Mouse (Mus musculus) CH12.LX (cell line): ENCODE measurements around the gene Lin7c.

Source experiments
- CTCF ChIP-seq, 2 experiments: IDR thresholded peaks in 1 of 2; conservative IDR thresholded peaks in 1 of 2; 2 replicates each; pipeline ENCODE4 v1.5.1; 2011 to 2012; ENCODE audit warnings: low read depth in 2 of 2, low read length in 2 of 2, improper control_type of control experiment in 1 of 2, inconsistent platforms in 1 of 2, mild to moderate bottlenecking in 1 of 2, moderate library complexity in 1 of 2
- E2F4 ChIP-seq: IDR thresholded peaks from 2 replicates; pipeline ENCODE4 v1.6.1; 2011; ENCODE audit warnings: low read depth, low read length, improper control_type of control experiment; ENCODE audit not compliant: insufficient replicate concordance
- JUND ChIP-seq: conservative IDR thresholded peaks from 2 replicates; pipeline ENCODE4 v1.6.1; 2011; ENCODE audit warnings: low read depth, low read length, improper control_type of control experiment
- MAX ChIP-seq: IDR thresholded peaks from 2 replicates; pipeline ENCODE4 v1.6.1; 2011; ENCODE audit warnings: low read length, improper control_type of control experiment
- MYC ChIP-seq: IDR thresholded peaks from 2 replicates; pipeline ENCODE4 v1.6.1; 2011; ENCODE audit warnings: low read depth, mild to moderate bottlenecking, improper control_type of control experiment, low read length
- POLR2A ChIP-seq: IDR thresholded peaks from 2 replicates; pipeline ENCODE4 v1.6.1; 2011; ENCODE audit warnings: low read depth, mild to moderate bottlenecking, improper control_type of control experiment, low read length
- POLR2AphosphoS2 ChIP-seq: IDR thresholded peaks from 2 replicates; pipeline ENCODE4 v1.6.1; 2011; ENCODE audit warnings: low read depth, low read length, improper control_type of control experiment
- RCOR1 ChIP-seq: conservative IDR thresholded peaks from 2 replicates; pipeline ENCODE4 v1.6.1; 2012; ENCODE audit warnings: low read depth, mild to moderate bottlenecking, inconsistent platforms, low read length, improper control_type of control experiment
- SIN3A ChIP-seq: IDR thresholded peaks from 2 replicates; pipeline ENCODE4 v1.6.1; 2012; ENCODE audit warnings: low read length, improper control_type of control experiment, inconsistent platforms
- TBP ChIP-seq: conservative IDR thresholded peaks from 2 replicates; pipeline ENCODE4 v1.6.1; 2011; ENCODE audit warnings: low read depth, low read length, improper control_type of control experiment
- USF1 ChIP-seq: IDR thresholded peaks from 2 replicates; pipeline ENCODE4 v1.6.1; 2014; ENCODE audit warnings: low read depth, mild to moderate bottlenecking, inconsistent platforms, low read length, improper control_type of control experiment
- ZNF384 ChIP-seq: IDR thresholded peaks from 2 replicates; pipeline ENCODE4 v1.6.1; 2012; ENCODE audit warnings: low read depth, low read length, improper control_type of control experiment, inconsistent platforms

DNA sequence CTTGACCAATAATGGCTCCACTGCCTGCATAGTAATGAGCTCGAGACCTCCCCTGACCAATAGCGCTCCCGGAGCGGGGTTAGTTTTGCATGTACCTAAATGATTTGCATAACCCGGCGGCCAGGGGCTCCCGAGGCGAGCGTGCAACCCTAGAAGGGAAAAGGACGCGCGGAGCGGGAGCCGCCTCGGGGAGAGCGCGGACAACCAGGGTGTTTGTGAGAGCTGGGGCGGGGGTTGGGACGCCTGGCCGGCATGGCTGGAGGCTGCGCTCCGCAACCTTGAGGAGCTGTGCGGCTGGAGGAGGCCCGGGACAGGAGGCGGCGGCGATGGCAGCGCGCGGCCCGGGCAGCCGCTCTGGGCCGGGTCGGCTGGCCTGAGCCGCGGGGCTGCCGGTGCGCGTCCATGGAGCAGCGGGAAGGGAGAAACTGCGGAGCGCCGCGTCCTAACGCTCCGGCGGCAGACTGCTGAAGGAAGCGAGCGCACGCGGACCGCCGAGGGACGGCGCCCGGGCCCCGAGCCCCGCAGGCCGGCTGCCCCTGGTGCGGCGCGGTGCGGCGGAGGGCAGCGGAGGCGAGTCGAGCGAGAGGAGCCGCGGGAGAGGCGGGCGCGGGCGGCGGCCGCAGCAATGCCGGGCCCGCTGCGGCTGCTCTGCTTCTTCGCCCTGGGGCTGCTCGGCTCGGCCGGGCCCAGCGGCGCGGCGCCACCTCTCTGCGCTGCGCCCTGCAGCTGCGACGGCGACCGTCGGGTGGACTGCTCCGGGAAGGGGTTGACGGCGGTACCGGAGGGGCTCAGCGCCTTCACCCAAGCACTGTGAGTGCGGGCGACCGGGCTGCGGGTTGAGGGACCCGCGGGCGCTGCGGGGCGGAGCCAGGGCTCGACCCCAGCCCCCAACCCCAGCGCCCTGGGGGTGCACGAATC, 27.1 kb downstream of the Lin7c start, which contains the start of gene Lgr4:
- TF ChIP-seq CTCF (conservative IDR thresholded peaks at IDR 0.05 in 1 of 2, IDR thresholded peaks at IDR 0.05 in 1 of 2; ENCODE audit: low read depth in 2 of 2, low read length in 2 of 2) (no peak), RCOR1 (no peak), POLR2A (peak; percentile 95), JUND (no peak), E2F4 (no peak), MYC (no peak), MAX (no peak), SIN3A (no peak; the same call in none of the 2 replicates), TBP (peak; percentile 78), ZNF384 (no peak), USF1 (no peak), POLR2AphosphoS2 (0 out of 2 replicates have a peak, but pooled peaks have one; percentile 41)
